Mouse (Mus musculus): Measurements from ENCODE around the gene Tmc8. TPM values are rescaled to one million over a fixed set of nuclear protein-coding genes. Genes with fewer than 3 reads are reported as not detected.

The Tmc8 gene
- total and polyA plus RNA-seq, 2 experiments from 2014 or later = 0.33 to 0.79 TPM

DNA sequence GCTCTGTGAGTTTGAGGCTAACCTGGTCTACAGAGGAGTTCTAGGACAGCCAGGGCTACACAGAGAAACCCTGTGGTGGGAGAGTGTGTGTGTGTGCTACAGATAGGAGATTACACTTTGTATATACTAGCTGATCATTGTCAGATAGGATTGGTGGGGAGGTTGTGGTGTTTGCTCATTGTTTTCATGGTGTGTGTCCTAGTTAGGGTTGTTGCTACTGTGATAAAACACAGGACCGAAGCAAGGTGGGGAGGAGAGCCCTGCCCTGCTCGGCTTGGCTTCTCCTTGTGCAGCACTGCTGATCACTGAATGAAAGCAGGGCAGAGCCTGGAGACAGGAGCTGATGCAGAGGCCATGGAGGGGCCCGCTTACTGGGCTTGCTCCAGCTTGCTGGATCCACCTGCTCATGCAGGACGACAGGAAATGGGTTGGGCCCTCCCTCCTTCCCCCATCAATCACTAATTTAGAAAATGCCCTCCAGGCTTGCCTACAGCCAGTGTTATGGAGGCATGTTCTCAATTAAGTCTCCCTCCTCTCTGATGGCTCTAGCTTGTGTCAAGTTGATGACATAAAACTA is 38.3 kb upstream of the Tmc8 start:
- no peak for ATAC-seq (ENCODE audit: low FRiP score)
- Histone ChIP-seq H3K27me3 (ENCODE audit: insufficient read depth, low read length) (no peaks in the 10 kb centered on the region), H3K4me3 (ENCODE audit: low read depth, low read length) (no peak overlapping the region), H3K4me1 (ENCODE audit: insufficient read depth, low read length) (no peaks in the 10 kb centered on the region), H3K9me3 (ENCODE audit: low read length) (no peaks in the 10 kb centered on the region), H3K27ac (ENCODE audit: low read depth, low read length) (no peak overlapping the region), H3K36me3 (ENCODE audit: insufficient read depth, low read length) (peaks cover 89% of the 10 kb centered on the region), H3K4me2 (ENCODE audit: low read depth, low read length, poor library complexity, severe bottlenecking) (no peak overlapping the region), H3K9ac (replicated peaks; ENCODE audit: low read length, poor library complexity, severe bottlenecking) (no peak overlapping the region)
- DNase-seq (ENCODE audit: low spot score) = no peak
- WGBS = 86% methylated on average over 4 of the region's 4 CpGs
- no peak for TF ChIP-seq CTCF (IDR thresholded peaks at IDR 0.05)

DNA sequence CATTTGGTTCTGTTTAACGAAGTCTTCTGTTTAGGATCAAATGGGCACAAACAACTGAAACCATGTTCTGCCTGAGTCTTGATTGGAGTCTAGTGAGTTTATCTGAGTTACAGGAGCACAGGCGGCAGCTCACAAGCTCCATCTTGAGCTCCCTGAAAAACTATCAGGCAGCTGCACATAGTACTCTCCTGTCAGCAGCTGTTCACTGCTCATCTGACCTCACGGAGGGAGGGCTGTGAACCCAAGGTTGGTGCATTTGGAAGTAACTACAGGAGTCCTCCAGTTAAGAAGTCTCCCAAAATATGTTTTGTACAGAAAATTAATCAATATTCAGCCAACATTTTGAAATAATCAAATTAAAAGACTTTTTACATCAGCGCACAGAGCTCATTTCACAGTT is 33.2 kb upstream of the Tmc8 start:
- no peak for ATAC-seq (ENCODE audit: low FRiP score)
- Histone ChIP-seq H3K36me3 (ENCODE audit: insufficient read depth, low read length) (peaks cover 74% of the 10 kb centered on the region), H3K4me1 (ENCODE audit: insufficient read depth, low read length) (no peaks in the 10 kb centered on the region), H3K27ac (ENCODE audit: low read depth, low read length) (no peak overlapping the region), H3K4me3 (ENCODE audit: low read depth, low read length) (no peak overlapping the region), H3K27me3 (ENCODE audit: insufficient read depth, low read length) (no peaks in the 10 kb centered on the region), H3K4me2 (ENCODE audit: low read depth, low read length, poor library complexity, severe bottlenecking) (no peak overlapping the region), H3K9me3 (ENCODE audit: low read length) (no peaks in the 10 kb centered on the region), H3K9ac (replicated peaks; ENCODE audit: low read length, poor library complexity, severe bottlenecking) (no peak overlapping the region)
- WGBS = 84% methylated on average over 4 of the region's 4 CpGs
- no peak for DNase-seq (ENCODE audit: low spot score)
- TF ChIP-seq CTCF (IDR thresholded peaks at IDR 0.05) = no peak

DNA sequence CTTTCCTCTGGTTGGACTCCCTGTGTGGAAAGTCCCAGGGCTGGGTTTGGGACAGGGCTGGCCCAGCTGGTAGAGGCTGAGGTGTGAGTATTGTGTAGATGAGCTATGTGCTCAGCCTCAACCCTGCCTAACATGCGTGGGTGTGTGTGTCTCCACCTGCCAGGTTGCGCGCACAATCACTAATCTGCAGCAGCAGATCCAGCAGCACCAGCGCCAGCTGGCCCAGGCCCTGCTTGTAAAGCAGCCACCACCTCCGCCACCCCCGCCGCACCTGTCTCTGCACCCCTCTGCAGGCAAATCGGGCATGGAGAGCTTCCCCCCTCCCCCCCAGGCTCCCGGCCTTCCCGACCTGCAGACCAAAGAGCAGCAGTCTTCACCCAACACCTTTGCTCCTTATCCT is 32.5 kb upstream of the Tmc8 start:
- no peak overlapping the region for H3K4me3 ChIP-seq (ENCODE audit: low read depth, low read length)
- no peak overlapping the region for H3K27ac ChIP-seq (ENCODE audit: low read depth, low read length)
- no peak overlapping the region for H3K9ac ChIP-seq (replicated peaks; ENCODE audit: low read length, poor library complexity, severe bottlenecking)
- 91% methylated on average over 10 of the region's 10 CpGs for WGBS
- no peaks in the 10 kb centered on the region for H3K4me1 ChIP-seq (ENCODE audit: insufficient read depth, low read length)
- TF ChIP-seq CTCF (IDR thresholded peaks at IDR 0.05) = no peak
- no peaks in the 10 kb centered on the region for H3K27me3 ChIP-seq (ENCODE audit: insufficient read depth, low read length)
- H3K36me3 ChIP-seq (ENCODE audit: insufficient read depth, low read length) = peaks cover 76% of the 10 kb centered on the region
- DNase-seq (ENCODE audit: low spot score) = no peak
- ATAC-seq (ENCODE audit: low FRiP score) = no peak
- no peak overlapping the region for H3K4me2 ChIP-seq (ENCODE audit: low read depth, low read length, poor library complexity, severe bottlenecking)
- H3K9me3 ChIP-seq (ENCODE audit: low read length) = no peaks in the 10 kb centered on the region

DNA sequence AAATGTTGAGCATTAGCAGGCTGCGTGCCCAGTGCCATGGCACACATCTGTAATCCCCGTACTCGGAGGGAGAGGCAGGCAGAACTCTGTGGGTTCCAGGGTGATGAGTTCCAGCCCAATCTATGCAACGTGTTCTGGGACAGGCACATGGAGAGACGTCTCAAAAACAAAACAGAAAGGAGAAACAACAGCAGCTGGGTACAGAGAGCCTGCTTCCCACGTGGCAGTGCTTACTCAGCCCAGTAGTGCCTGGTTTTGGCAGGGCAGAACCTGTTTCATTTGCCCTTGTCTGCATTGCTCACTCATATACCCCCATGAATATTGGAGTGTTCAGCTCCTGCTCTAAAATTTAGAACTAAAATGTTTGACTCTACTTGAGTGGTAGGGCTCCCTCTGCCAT is 30.3 kb upstream of the Tmc8 start:
- Histone ChIP-seq H3K27ac (ENCODE audit: low read depth, low read length) (no peak overlapping the region), H3K4me2 (ENCODE audit: low read depth, low read length, poor library complexity, severe bottlenecking) (no peak overlapping the region), H3K36me3 (ENCODE audit: insufficient read depth, low read length) (peaks cover 79% of the 10 kb centered on the region), H3K4me1 (ENCODE audit: insufficient read depth, low read length) (no peaks in the 10 kb centered on the region), H3K9me3 (ENCODE audit: low read length) (no peaks in the 10 kb centered on the region), H3K9ac (replicated peaks; ENCODE audit: low read length, poor library complexity, severe bottlenecking) (no peak overlapping the region), H3K27me3 (ENCODE audit: insufficient read depth, low read length) (no peaks in the 10 kb centered on the region), H3K4me3 (ENCODE audit: low read depth, low read length) (no peak overlapping the region)
- no peak for TF ChIP-seq CTCF (IDR thresholded peaks at IDR 0.05)
- DNase-seq (ENCODE audit: low spot score) (no peak), ATAC-seq (ENCODE audit: low FRiP score) (no peak)
- WGBS = 90% methylated on average over 6 of the region's 6 CpGs

DNA sequence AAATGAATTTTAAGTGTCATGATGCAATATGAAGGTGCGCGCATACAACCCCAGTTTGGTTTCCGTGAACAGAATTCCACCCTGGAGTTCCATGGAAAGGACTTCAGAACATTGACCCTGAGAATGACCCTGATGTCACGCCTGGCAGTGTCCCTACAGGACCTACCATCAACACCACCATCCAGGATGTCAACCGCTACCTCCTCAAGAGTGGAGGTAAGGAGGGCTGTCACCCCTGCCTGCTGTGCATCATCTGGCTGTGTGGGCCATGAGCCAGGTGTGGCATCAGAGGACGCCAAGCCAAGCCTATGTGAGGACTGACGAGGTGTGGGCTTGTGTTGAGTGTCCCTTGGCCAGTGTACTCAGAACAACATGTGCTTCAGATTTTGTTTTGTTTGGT is 26.0 kb upstream of the Tmc8 start:
- no peak for TF ChIP-seq CTCF (IDR thresholded peaks at IDR 0.05)
- H3K9ac ChIP-seq (replicated peaks; ENCODE audit: low read length, poor library complexity, severe bottlenecking) = no peak overlapping the region
- no peaks in the 10 kb centered on the region for H3K27me3 ChIP-seq (ENCODE audit: insufficient read depth, low read length)
- H3K9me3 ChIP-seq (ENCODE audit: low read length) = no peaks in the 10 kb centered on the region
- no peaks in the 10 kb centered on the region for H3K4me1 ChIP-seq (ENCODE audit: insufficient read depth, low read length)
- ATAC-seq (ENCODE audit: low FRiP score) = no peak
- H3K4me3 ChIP-seq (ENCODE audit: low read depth, low read length) = no peak overlapping the region
- peaks cover 79% of the 10 kb centered on the region for H3K36me3 ChIP-seq (ENCODE audit: insufficient read depth, low read length)
- H3K4me2 ChIP-seq (ENCODE audit: low read depth, low read length, poor library complexity, severe bottlenecking) = no peak overlapping the region
- no peak overlapping the region for H3K27ac ChIP-seq (ENCODE audit: low read depth, low read length)
- WGBS = 98% methylated on average over 7 of the region's 7 CpGs
- DNase-seq (ENCODE audit: low spot score) = no peak

DNA sequence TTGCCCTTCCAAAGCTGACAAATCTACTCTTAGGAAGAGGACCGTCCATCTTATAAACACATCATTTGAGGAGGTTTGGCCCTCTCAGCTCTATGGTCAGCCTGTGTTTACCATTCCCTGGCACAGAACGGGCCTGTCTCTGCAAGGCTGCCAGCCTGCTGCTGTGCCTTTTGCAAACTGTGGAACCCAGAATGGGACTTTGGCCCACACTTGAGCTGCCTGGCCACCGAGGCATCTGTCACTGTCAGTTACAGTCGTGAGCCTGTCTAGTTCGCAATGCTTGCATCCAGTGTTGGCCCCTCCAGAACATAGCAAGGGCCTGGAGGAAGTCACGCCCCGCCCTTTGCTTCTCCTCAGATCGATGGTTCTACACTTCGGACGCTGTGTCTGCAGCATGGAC is 22.6 kb upstream of the Tmc8 start:
- no peaks in the 10 kb centered on the region for H3K4me1 ChIP-seq (ENCODE audit: insufficient read depth, low read length)
- no peak for TF ChIP-seq CTCF (IDR thresholded peaks at IDR 0.05)
- DNase-seq (ENCODE audit: low spot score) = no peak
- 91% methylated on average over 10 of the region's 10 CpGs for WGBS
- peaks cover 70% of the 10 kb centered on the region for H3K36me3 ChIP-seq (ENCODE audit: insufficient read depth, low read length)
- no peak for ATAC-seq (ENCODE audit: low FRiP score)
- H3K27ac ChIP-seq (ENCODE audit: low read depth, low read length) = no peak overlapping the region
- no peaks in the 10 kb centered on the region for H3K9me3 ChIP-seq (ENCODE audit: low read length)
- H3K9ac ChIP-seq (replicated peaks; ENCODE audit: low read length, poor library complexity, severe bottlenecking) = no peak overlapping the region
- H3K4me3 ChIP-seq (ENCODE audit: low read depth, low read length) = no peak overlapping the region
- H3K4me2 ChIP-seq (ENCODE audit: low read depth, low read length, poor library complexity, severe bottlenecking) = no peak overlapping the region
- H3K27me3 ChIP-seq (ENCODE audit: insufficient read depth, low read length) = no peaks in the 10 kb centered on the region

Data from midbrain, postnatal 0 days (tissue).